Mouse (Mus musculus) intestine, embryonic 14.5 days (tissue): ENCODE measurements around the gene Entr1. TPM values are rescaled to one million over a fixed set of nuclear protein-coding genes. Genes with fewer than 3 reads are reported as not detected.
A peak's percentile ranks its signal among the peaks of the same experiment; 100 is the strongest.

Experiments
- ATAC-seq: fragments of 200-750 bp; cut with Nextera tagmentation; replicated peaks from 2 replicates; pipeline ENCODE4 v1.8.0; 2017; ENCODE audit warnings: low read depth, moderate number of reproducible peaks, moderate TSS enrichment, moderate library complexity; ENCODE audit not compliant: low FRiP score, low TSS enrichment
- DNase-seq: peaks from one replicate; pipeline ENCODE4 v3.0.0-alpha.2; 2018; ENCODE audit warnings: low spot score
- H3K27ac ChIP-seq: fragments of 300-500 bp; sonication (generic); 2 replicates; pipeline ENCODE4 v1.5.1; 2014; ENCODE audit warnings: low read depth, mild to moderate bottlenecking, control low read depth
- H3K27me3 ChIP-seq: fragments of 300-500 bp; sonication (generic); replicated peaks from 2 replicates; pipeline ENCODE4 v1.6.1; 2014; ENCODE audit warnings: low read length, control low read depth; ENCODE audit not compliant: control insufficient read depth, insufficient read depth
- H3K36me3 ChIP-seq: fragments of 300-500 bp; sonication (generic); 2 replicates; pipeline ENCODE4 v1.6.1; 2014; ENCODE audit warnings: low read length, control low read depth; ENCODE audit not compliant: control insufficient read depth, insufficient read depth
- H3K4me1 ChIP-seq: fragments of 300-500 bp; sonication (generic); replicated peaks from 2 replicates; pipeline ENCODE4 v1.6.1; 2014; ENCODE audit warnings: low read length, control low read depth, mixed read lengths; ENCODE audit not compliant: control insufficient read depth, insufficient read depth
- H3K4me2 ChIP-seq: fragments of 300-500 bp; sonication (generic); 2 replicates; pipeline ENCODE4 v1.6.1; 2014; ENCODE audit warnings: low read length
- H3K4me3 ChIP-seq: fragments of 300-500 bp; sonication (generic); 2 replicates; pipeline ENCODE4 v1.5.1; 2014; ENCODE audit warnings: low read depth, low read length, control low read depth, mixed read lengths
- H3K9ac ChIP-seq: fragments of 300-500 bp; sonication (generic); 2 replicates; pipeline ENCODE4 v1.6.1; 2014; ENCODE audit warnings: mild to moderate bottlenecking, low read length
- H3K9me3 ChIP-seq: fragments of 300-500 bp; sonication (generic); 2 replicates; pipeline ENCODE4 v1.6.1; 2016; ENCODE audit warnings: low read length, control low read depth; ENCODE audit not compliant: control insufficient read depth
- WGBS: fragments of 180-500 bp; shearing (Covaris S2); extraction: QIAGEN DNeasy Blood & Tissue Kit; methylation state at CpG from one replicate; pipeline ENCODE4 v1.1.7; 2014; 5-methylcytosine and 5-hydroxymethylcytosine counted together
- polyA plus RNA-seq: library from polyadenylated mRNA; unstranded; fragments of >200 nt; fragmentation: Nextera tagmentation; extraction: Ambion mirVana; gene quantifications from 2 replicates; pipeline ENCODE4 v1.2.1, GENCODE M21; 2014

Entr1 gene
- polyA plus RNA-seq, 1 experiment from 2014 or later = 96.2 TPM

- no peak for ATAC-seq
- WGBS = 52% methylated on average over 15 of the region's 15 CpGs
- Histone ChIP-seq H3K9ac (no peak overlapping the region), H3K27ac (no peak overlapping the region), H3K4me2 (no peak overlapping the region), H3K27me3 (no peaks in the 10 kb centered on the region), H3K36me3 (no peaks in the 10 kb centered on the region), H3K4me1 (peaks cover 5% of the 10 kb centered on the region), H3K9me3 (no peaks in the 10 kb centered on the region), H3K4me3 (no peak overlapping the region)
- no peak for DNase-seq
Measured at GRCm38 (mm10) chr2:26357484-26357883, 31.6 kb downstream of the Entr1 start.

GRCm38 (mm10) chr2:26356678-26357077 lies 32.4 kb downstream of the Entr1 start:
- no peak for DNase-seq

GRCm38 (mm10) chr2:26356231-26356630 lies 32.9 kb downstream of the Entr1 start:
- no peak overlapping the region for H3K27ac ChIP-seq
- no peaks in the 10 kb centered on the region for H3K36me3 ChIP-seq
- DNase-seq (no peak), ATAC-seq (no peak)
- no peaks in the 10 kb centered on the region for H3K9me3 ChIP-seq
- no peak overlapping the region for H3K4me3 ChIP-seq
- H3K4me1 ChIP-seq = peaks cover 6% of the 10 kb centered on the region
- WGBS = 77% methylated on average over 4 of the region's 4 CpGs
- H3K9ac ChIP-seq = no peak overlapping the region
- no peak overlapping the region for H3K4me2 ChIP-seq
- no peaks in the 10 kb centered on the region for H3K27me3 ChIP-seq

More at GRCm38 (mm10) chr2:26356678-26357077, 32.4 kb downstream of the Entr1 start:
- Histone ChIP-seq H3K4me1 (peaks cover 6% of the 10 kb centered on the region), H3K36me3 (no peaks in the 10 kb centered on the region), H3K4me2 (no peak overlapping the region), H3K9me3 (no peaks in the 10 kb centered on the region), H3K27me3 (no peaks in the 10 kb centered on the region), H3K4me3 (no peak overlapping the region), H3K27ac (no peak overlapping the region), H3K9ac (no peak overlapping the region)
- ATAC-seq = no peak
- 78% methylated on average over 7 of the region's 7 CpGs for WGBS

GRCm38 (mm10) chr2:26354401-26354800 lies 34.7 kb downstream of the Entr1 start:
- DNase-seq (no peak), ATAC-seq (no peak)
- Histone ChIP-seq H3K4me2 (no peak overlapping the region), H3K27ac (no peak overlapping the region), H3K4me1 (peaks cover 11% of the 10 kb centered on the region), H3K36me3 (peaks cover 10% of the 10 kb centered on the region), H3K4me3 (no peak overlapping the region), H3K9me3 (no peaks in the 10 kb centered on the region), H3K27me3 (no peaks in the 10 kb centered on the region), H3K9ac (no peak overlapping the region)
- WGBS = 95% methylated on average over 4 of the region's 4 CpGs

GRCm38 (mm10) chr2:26353066-26353980 lies 35.8 kb downstream of the Entr1 start:
- H3K9ac ChIP-seq = no peak overlapping the region
- no peak for ATAC-seq

GRCm38 (mm10) chr2:26352291-26352910 lies 36.7 kb downstream of the Entr1 start:
- Histone ChIP-seq H3K36me3 (peaks cover 28% of the 10 kb centered on the region), H3K4me2 (peak overlapping the region; percentile 98), H3K27me3 (no peaks in the 10 kb centered on the region), H3K4me3 (peak overlapping the region; percentile 89), H3K9ac (peak overlapping the region; percentile 72), H3K27ac (peak overlapping the region; percentile 54; the same call in 1 of the 2 replicates), H3K9me3 (no peaks in the 10 kb centered on the region), H3K4me1 (peaks cover 18% of the 10 kb centered on the region)
- WGBS = 2% methylated on average over 36 of the region's 36 CpGs
- peak; percentile 84 for DNase-seq
- ATAC-seq = peak; percentile 21

More at GRCm38 (mm10) chr2:26353066-26353980, 35.8 kb downstream of the Entr1 start:
- no peak for DNase-seq
- H3K4me2 ChIP-seq = peak overlapping the region; percentile 98; the same call in 1 of the 2 replicates
- H3K9me3 ChIP-seq = no peaks in the 10 kb centered on the region
- H3K4me1 ChIP-seq = peaks cover 14% of the 10 kb centered on the region
- peaks cover 21% of the 10 kb centered on the region for H3K36me3 ChIP-seq
- no peak overlapping the region for H3K4me3 ChIP-seq
- no peak overlapping the region for H3K27ac ChIP-seq
- no peaks in the 10 kb centered on the region for H3K27me3 ChIP-seq
- WGBS = 88% methylated on average over 11 of the region's 11 CpGs

- peak within 1 kb of the TSS; percentile 90 for H3K27ac ChIP-seq
- no peaks in the 10 kb centered on the region for H3K27me3 ChIP-seq
- 2% methylated on average over 62 of the region's 62 CpGs for WGBS
- peaks cover 36% of the 10 kb centered on the region for H3K36me3 ChIP-seq
- H3K9me3 ChIP-seq = no peaks in the 10 kb centered on the region
- peak within 1 kb of the TSS; percentile 98 for H3K4me2 ChIP-seq
- peaks cover 18% of the 10 kb centered on the region for H3K4me1 ChIP-seq
- peak within 1 kb of the TSS; percentile 89 for H3K4me3 ChIP-seq
- peak within 1 kb of the TSS; percentile 95 for H3K9ac ChIP-seq
- peak; percentile 84 for ATAC-seq
- DNase-seq = peak; percentile 93
Measured at GRCm38 (mm10) chr2:26351358-26352290, 37.5 kb downstream of the Entr1 start, which contains the start of gene Dnlz. Gene Dnlz (minus strand): TSS chr2:26352110.

- Histone ChIP-seq H3K4me1 (peaks cover 18% of the 10 kb centered on the region), H3K9me3 (no peaks in the 10 kb centered on the region), H3K4me3 (no peak overlapping the region), H3K27me3 (no peaks in the 10 kb centered on the region), H3K36me3 (peaks cover 60% of the 10 kb centered on the region), H3K4me2 (no peak overlapping the region), H3K9ac (no peak overlapping the region), H3K27ac (peak overlapping the region; percentile 35; the same call in 1 of the 2 replicates)
- DNase-seq = no peak
- no peak for ATAC-seq
- 27% methylated on average over 6 of the region's 6 CpGs for WGBS
Measured at GRCm38 (mm10) chr2:26348241-26348640, 40.9 kb downstream of the Entr1 start.
